Mouse (Mus musculus) heart, postnatal 36 days (tissue): ENCODE results near the gene Amigo1. TPM values are rescaled to one million over a fixed set of nuclear protein-coding genes. Genes with fewer than 3 reads are reported as not detected.

ENCODE experiments used
- DNase-seq, 2 experiments: peaks; one replicate each; pipeline ENCODE4 v3.0.0; 2021 to 2022
- intact Hi-C: fragments of 180-260 bp; cut with DNase I; formaldehyde crosslinking; loops from one replicate; pipeline ENCODE4 v1.15.1; 2025
- total RNA-seq, 2 experiments: library from RNA; stranded (reverse); gene quantifications; 2 replicates each; pipeline ENCODE4 v1.2.3; 2021

Gene Amigo1
- total RNA-seq, result 10 to 100 TPM; 15.1 to 15.5 TPM

DNA sequence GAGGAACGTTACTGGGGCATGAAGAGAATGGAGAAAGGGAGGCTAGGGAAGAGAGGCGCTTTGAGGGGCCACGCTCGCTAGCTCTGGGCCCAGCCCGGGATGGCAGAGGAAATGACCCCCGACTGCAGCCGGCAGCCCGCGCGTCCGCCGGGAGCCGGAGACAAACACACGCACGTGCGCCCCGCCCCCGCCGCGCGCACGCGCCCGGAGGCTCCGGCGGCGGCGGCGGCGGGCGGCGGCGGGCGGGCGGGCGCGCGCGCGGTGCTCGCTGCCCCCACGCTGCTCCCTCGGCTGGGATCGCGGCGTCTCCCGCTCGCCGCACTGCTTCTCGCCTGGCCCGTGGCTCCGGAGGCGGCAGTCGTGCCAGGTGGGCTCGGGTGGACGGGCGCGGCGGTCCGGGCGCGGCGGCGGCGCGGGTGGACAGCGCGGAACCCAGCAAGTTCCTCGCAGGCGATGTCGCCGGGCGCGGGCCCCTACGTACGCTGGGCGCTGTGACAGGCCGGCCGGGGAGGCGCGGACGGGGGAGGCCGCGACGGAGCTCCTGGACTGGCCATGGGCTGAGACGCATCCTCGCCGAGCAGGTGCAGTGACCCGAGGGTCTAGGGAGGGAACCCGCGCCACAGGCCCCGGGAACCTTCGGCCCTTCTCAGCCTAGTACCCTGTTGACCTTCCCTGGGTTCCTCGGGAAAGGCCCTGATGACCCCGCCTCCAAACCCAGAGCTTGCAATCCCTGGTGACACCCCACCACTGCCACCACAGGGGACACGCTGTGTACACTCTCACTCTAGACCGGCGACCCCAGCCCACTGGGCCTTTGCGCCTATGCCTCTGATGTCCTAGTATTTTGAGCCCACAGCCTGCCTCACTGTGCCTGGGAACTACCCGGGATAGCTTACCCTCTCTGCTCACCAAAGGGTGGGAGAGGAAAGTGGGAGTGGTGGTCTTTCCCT lies at the start of gene Amigo1:
Gene Amigo1 (plus strand): TSS at position 238 of the 950 bp plus-strand sequence.
- intact Hi-C loops, result no loop called here
- peak; percentile 61 to 72 for DNase-seq

DNA sequence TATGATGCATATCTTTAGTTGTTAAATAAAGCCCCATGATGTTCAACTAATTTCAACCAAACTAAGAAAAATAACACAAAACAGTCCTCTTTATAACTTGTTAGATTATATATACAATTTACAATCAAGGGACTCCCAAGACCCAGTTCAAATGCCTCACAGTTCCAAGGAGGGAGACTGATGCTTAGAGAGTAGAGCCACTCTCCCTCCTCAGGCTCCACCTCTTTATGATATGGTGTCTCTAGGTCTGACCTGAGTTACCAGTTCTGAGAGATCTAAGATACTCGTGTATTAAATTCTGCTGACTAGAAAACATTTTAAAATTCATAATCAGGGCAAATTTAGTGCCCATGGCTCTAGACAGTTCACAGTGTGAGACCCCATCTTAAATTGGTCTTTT lies 47.0 kb upstream of the Amigo1 start:
- intact Hi-C loops, result no loop called here
- DNase-seq, result no peak

- intact Hi-C loops, result no loop called here
- DNase-seq, result no peak
Observed at GRCm38 (mm10) chr3:108140786-108141185, 45.3 kb upstream of the Amigo1 start.

DNA sequence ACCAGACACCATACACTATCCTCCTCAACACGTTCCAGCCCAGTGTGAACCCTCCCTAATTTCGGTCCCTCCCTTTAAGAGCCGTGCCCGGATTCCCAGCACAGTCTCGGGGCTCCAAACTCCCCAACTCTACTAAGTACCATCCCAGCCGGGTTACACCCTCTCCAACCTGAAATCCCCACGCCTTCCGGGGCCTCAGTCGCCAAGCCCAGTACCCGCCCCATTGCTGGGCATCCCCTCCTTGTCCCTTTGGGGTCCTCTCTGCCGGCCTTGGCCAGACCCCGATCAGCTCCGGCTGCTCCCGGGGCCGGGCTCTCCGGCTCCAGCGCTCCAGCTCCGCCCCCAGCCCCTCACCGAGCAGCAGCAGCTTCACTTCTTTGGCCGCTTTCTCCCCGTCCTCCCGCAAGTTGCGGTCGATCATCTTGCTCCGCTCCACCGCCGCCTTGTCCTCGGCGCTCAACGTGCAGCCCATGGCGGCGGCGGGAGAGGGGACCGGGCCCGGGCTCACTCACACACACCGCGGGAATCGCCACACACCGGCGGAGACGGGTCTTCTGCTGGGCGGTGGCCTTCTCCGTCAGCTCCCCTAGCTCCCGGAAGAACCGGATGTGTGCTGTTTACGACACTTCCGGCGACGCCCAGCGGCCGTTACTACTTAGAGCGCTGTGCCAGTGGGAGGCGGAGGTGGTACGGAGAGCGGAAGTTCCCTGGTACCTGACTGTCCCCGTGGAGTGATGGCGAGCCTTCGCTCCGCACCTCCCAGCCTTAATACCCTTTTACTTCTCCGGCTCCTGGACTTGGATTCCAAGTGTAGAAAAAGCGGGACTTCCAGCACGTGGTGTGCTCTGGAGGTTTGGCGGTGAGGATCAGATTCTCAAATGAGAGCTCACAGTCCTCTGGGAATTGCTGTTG lies 40.3 kb upstream of the Amigo1 start, which contains the start of gene Gnai3:
Gene Gnai3 (minus strand): TSS at position 613 of the 912 bp plus-strand sequence.
- intact Hi-C loops, result loop anchor here (2.0 to 5.0 kb wide), 4 partner anchors 59 to 448 kb away; partner anchors contain the start of genes Ahcyl1 and Ampd2

DNA sequence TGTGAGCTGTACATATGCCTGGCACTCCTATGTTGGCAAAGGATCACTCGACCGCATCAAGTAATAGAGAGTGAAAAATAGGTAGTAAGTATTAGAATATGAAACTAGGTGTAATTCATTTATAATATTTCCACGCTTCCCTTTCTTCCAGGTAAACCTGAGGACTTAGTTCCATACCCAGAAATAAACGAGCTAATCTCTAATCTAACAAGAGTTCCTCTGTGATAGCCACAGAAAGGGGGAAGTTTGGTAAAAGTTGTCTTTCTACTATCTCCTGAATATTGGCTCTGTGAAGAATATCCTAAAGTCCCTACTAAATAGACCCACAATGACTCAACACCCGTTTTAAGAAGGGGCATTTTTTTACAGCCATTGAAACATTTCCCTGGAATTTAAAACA lies 39.5 kb upstream of the Amigo1 start:
- intact Hi-C loops, result loop anchor here (2.0 to 5.0 kb wide), 3 partner anchors 209 to 449 kb away; partner anchors contain the start of gene Ahcyl1
- DNase-seq, result no peak

More for the DNA sequence above, 40.3 kb upstream of the Amigo1 start, which contains the start of gene Gnai3:
- DNase-seq, result peak; percentile 90

- intact Hi-C loops, result loop anchor here (1.0 to 5.0 kb wide), 5 partner anchors 77 to 450 kb away; partner anchors contain the start of gene Ahcyl1
- peak; percentile 89 to 90 for DNase-seq
Observed at GRCm38 (mm10) chr3:108147386-108148235, 38.5 kb upstream of the Amigo1 start.

GRCm38 (mm10) chr3:108152290-108152689 lies 33.8 kb upstream of the Amigo1 start:
- DNase-seq, result no peak
- intact Hi-C loops, result no loop called here

- intact Hi-C loops, result no loop called here
- no peak for DNase-seq
Observed at GRCm38 (mm10) chr3:108154656-108155055, 31.5 kb upstream of the Amigo1 start, which contains the start of gene Gpr61. Gene Gpr61 (minus strand): TSS chr3:108154882.

- intact Hi-C loops, result no loop called here
- DNase-seq, result no peak
Observed at GRCm38 (mm10) chr3:108158383-108159037, 27.6 kb upstream of the Amigo1 start.

DNA sequence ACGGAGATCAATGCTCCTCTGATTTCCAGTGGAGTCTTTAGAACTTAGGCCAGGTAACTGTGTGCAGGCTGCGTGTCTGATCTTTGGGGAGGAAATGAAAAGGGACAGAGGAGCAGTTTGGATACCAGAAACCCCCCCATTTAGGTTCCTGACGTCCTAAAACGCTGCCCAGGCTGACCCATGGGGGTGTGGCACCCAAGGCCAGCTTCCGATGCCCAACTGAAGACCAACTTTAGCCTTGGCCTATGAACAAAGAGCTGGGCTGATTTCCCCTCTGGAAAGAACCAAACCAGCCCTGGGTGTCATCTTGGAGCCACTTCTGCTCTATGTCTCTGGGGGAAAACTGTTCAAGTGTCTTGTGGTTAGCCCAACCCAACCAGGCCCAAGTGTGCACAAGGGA lies 22.0 kb upstream of the Amigo1 start:
- intact Hi-C loops, result loop anchor here (1.0 to 2.0 kb wide), 2 partner anchors 40 to 225 kb away; no protein-coding TSS in a partner anchor
- no peak for DNase-seq

DNA sequence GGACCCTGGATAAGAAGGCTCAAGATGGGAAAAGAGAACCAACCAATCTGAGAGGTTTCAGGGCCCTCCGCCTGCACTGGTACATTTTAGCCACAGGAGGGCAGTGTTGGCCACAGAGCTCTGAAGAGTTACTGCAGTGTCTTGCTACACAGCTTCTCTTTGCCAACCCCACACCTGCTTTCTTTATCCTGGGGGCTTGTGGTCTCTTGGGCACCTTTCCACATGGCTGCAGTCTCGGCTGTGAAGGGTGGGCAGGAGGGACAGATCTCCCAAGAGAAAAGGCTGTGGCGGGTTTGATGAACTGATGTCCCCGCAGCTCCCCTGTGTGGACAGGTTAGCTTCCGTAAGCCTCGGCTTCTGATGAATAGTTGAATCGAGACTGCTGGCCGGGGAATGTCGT lies 21.3 kb upstream of the Amigo1 start:
- DNase-seq, result peak; percentile 81 to 82
- intact Hi-C loops, result loop anchor here (1.0 to 5.0 kb wide), 3 partner anchors 39 to 224 kb away; no protein-coding TSS in a partner anchor

DNA sequence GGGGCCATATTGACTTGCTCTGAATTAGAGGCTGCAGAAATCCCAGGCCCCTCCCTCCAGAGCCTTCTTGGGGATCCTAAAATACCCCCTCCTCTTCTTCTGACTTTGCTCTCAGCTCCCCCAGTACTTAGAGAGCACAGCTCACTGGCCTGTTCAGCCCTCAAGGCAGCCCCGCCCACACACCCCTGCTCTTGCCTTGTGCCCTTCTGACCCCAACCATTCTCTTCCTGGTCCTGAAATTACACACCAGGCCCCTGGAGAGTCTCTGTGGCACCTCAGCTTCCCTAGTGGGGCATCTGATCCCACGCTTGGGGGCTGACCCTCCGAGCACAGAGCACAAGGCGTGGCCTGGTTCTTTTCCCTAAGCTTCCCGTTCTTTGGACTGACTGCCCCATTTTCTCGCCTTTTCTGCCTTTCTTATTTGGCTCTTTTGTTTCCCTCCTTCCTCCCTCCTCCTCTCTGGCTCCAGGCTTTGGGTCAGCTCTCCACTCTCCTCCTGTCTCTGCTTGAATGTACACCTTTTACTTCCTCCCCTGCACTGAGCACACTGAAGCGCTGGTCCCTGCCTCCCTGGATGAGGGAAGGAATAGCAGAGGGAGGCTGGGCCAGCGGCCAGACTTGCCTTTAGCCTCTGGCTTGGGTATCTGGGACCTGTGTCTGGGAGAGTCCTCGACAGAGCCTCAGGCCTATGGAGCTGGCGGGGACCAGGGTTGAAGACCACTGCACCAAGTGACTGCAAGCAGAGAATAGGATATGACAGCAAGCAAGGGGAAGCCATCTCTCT lies 20.4 kb upstream of the Amigo1 start:
- intact Hi-C loops, result loop anchor here (2.0 to 5.0 kb wide), 2 partner anchors 87 to 223 kb away; no protein-coding TSS in a partner anchor
- no peak for DNase-seq

DNA sequence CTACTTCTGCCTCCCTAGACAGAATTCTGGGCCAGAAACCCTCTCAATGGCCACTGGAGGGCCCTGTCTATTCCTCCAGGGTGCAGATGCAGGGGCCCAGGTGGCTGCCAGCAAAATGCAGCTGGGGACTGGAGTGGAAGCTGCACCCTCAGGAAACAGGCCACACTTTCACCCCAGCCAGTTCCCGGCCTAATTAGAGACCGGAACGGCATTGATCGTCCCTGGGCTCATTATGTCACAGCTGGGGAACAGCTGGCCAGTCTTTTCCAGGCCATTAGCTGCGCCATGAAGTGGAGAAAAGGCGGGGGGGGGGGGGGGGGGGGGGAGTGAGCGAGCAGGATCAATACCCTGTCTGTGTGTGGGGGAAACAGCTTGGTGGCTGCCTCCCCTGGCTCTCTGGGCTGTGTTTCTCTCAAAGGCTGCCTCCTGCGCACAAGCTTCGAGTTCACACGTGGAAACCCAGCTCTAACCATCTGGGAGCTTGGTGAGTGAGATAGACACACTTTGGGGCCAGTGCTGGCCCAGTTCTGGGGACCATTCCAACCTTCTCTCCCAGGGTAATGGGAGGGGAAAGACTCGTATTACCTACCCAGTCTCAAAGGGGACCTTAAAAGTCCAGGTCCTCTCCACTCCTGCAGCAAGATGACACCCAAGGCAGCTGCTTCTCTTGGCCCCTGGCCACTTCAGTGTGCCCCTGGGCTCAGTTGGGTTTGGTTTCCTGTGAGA lies 19.5 kb upstream of the Amigo1 start:
- DNase-seq, result peak in 1 of 2 experiments; percentile 34
- intact Hi-C loops, result loop anchor here (5.0 kb wide), 1 partner anchor 86 kb away; no protein-coding TSS in a partner anchor

GRCm38 (mm10) chr3:108167499-108167898 lies 18.6 kb upstream of the Amigo1 start:
- intact Hi-C loops, result loop anchor here (5.0 kb wide), 1 partner anchor 85 kb away; no protein-coding TSS in a partner anchor
- DNase-seq, result no peak

DNA sequence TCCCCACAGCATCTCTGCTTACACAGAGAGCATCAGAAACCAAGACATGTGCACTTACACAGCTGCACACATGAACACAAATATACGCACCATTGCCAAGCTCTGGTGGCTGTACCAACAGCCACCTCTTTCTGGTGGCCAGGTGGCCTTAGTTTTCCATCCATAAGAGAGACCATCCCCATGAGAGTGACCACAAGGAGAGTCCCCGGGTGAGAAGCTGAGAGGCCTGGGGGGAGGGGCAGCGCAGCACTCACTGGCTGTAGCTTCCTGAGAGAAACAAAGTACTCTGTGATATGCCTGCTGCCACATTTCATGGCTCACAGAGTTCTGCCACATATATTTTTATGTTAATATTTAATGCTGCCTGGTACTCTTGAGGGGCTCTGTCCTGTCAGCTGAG lies 16.9 kb upstream of the Amigo1 start:
- intact Hi-C loops, result loop anchor here (5.0 kb wide), 1 partner anchor 83 kb away; no protein-coding TSS in a partner anchor
- DNase-seq, result no peak

- intact Hi-C loops, result no loop called here
Observed at GRCm38 (mm10) chr3:108174672-108175531, 11.2 kb upstream of the Amigo1 start.

More at GRCm38 (mm10) chr3:108174672-108175531, 11.2 kb upstream of the Amigo1 start:
- peak; percentile 39 to 51 for DNase-seq
